Mouse (Mus musculus) brain, embryonic 14.5 days (tissue): ENCODE measurements around the gene Map1b.

Experiments
- CTCF ChIP-seq: fragments of 200-500 bp; IDR thresholded peaks from 2 replicates; pipeline ENCODE4 v1.5.1; 2012; ENCODE audit warnings: inconsistent platforms, mild to moderate bottlenecking, moderate library complexity, borderline replicate concordance; ENCODE audit not compliant: insufficient read depth, insufficient read length; ENCODE audit errors: extremely low read depth
- POLR2A ChIP-seq: fragments of 200-500 bp; IDR thresholded peaks from 2 replicates; pipeline ENCODE4 v1.6.1; 2012; ENCODE audit warnings: mild to moderate bottlenecking, inconsistent platforms, borderline replicate concordance; ENCODE audit not compliant: poor library complexity, insufficient read depth, insufficient read length, severe bottlenecking; ENCODE audit errors: extremely low read depth

GRCm38 (mm10) chr13:99442434-99443249 lies 73.7 kb downstream of the Map1b start:
- TF ChIP-seq CTCF (no peak), POLR2A (no peak)
